Mouse (Mus musculus) c-Kit-positive CD71-negative TER-119-negative erythroid progenitor cells, embryonic 14.5 days (primary cell): ENCODE data around the gene Itgb2l.

Experiments
- DNase-seq: peaks from one replicate; pipeline ENCODE4 v3.0.0-alpha.2; 2013; ENCODE audit warnings: low read depth

The Itgb2l gene

GRCm38 (mm10) chr16:96426671-96427070 is 16.7 kb downstream of the Itgb2l start:
- no peak for DNase-seq

GRCm38 (mm10) chr16:96425044-96425443 is 18.4 kb downstream of the Itgb2l start:
- no peak for DNase-seq

GRCm38 (mm10) chr16:96408064-96408465 is 35.4 kb downstream of the Itgb2l start:
- DNase-seq, result no peak

- no peak for DNase-seq
These were observed 37.1 kb downstream of the Itgb2l start for GRCm38 (mm10) chr16:96406312-96406711.

- DNase-seq, result no peak
These were observed 41.1 kb downstream of the Itgb2l start for GRCm38 (mm10) chr16:96402294-96402693.

- DNase-seq, result no peak
These were observed 43.4 kb downstream of the Itgb2l start for GRCm38 (mm10) chr16:96400046-96400445.

- DNase-seq, result no peak
These were observed 44.6 kb downstream of the Itgb2l start for GRCm38 (mm10) chr16:96398806-96399205.

GRCm38 (mm10) chr16:96396013-96396650 is 47.3 kb downstream of the Itgb2l start:
- no peak for DNase-seq

- DNase-seq, result no peak
These were observed 47.9 kb downstream of the Itgb2l start for GRCm38 (mm10) chr16:96395516-96395915.

- no peak for DNase-seq
These were observed 52.3 kb downstream of the Itgb2l start for GRCm38 (mm10) chr16:96391070-96391469.

- DNase-seq, result no peak
These were observed 54.9 kb downstream of the Itgb2l start for GRCm38 (mm10) chr16:96388481-96388880.

- no peak for DNase-seq
These were observed 55.6 kb downstream of the Itgb2l start for GRCm38 (mm10) chr16:96387685-96388371.

- DNase-seq, result no peak
These were observed 58.7 kb downstream of the Itgb2l start for GRCm38 (mm10) chr16:96384741-96385140.

GRCm38 (mm10) chr16:96382496-96383181 is 60.8 kb downstream of the Itgb2l start:
- no peak for DNase-seq

GRCm38 (mm10) chr16:96381435-96381834 is 62.0 kb downstream of the Itgb2l start:
- no peak for DNase-seq

GRCm38 (mm10) chr16:96378111-96378510 is 65.3 kb downstream of the Itgb2l start:
- no peak for DNase-seq

- DNase-seq, result no peak
These were observed 67.1 kb downstream of the Itgb2l start for GRCm38 (mm10) chr16:96376342-96376741.

GRCm38 (mm10) chr16:96375538-96375937 is 67.9 kb downstream of the Itgb2l start:
- no peak for DNase-seq

GRCm38 (mm10) chr16:96372752-96373118 is 70.7 kb downstream of the Itgb2l start:
- DNase-seq, result no peak
